Mouse (Mus musculus) midbrain, embryonic 13.5 days (tissue): ENCODE measurements around the gene Kcnk5. TPM values are rescaled to one million over a fixed set of nuclear protein-coding genes. Genes with fewer than 3 reads are reported as not detected.

Source experiments
- ATAC-seq: fragments of 200-750 bp; cut with Nextera tagmentation; 2 replicates; pipeline ENCODE4 v1.8.0; 2017; ENCODE audit warnings: mild to moderate bottlenecking, moderate TSS enrichment, moderate library complexity
- H3K27ac ChIP-seq: fragments of 300-500 bp; sonication (generic); 2 replicates; pipeline ENCODE4 v1.5.1; 2015; ENCODE audit warnings: inconsistent platforms, mild to moderate bottlenecking, moderate library complexity
- H3K27me3 ChIP-seq: fragments of 300-500 bp; sonication (generic); 2 replicates; pipeline ENCODE4 v1.6.1; 2015; ENCODE audit warnings: mild to moderate bottlenecking, inconsistent platforms
- H3K36me3 ChIP-seq: fragments of 300-500 bp; sonication (generic); 2 replicates; pipeline ENCODE4 v1.6.1; 2015; ENCODE audit warnings: mild to moderate bottlenecking, inconsistent platforms
- H3K4me1 ChIP-seq: fragments of 300-500 bp; sonication (generic); replicated peaks from 2 replicates; pipeline ENCODE4 v1.6.1; 2015; ENCODE audit warnings: inconsistent platforms
- H3K4me2 ChIP-seq: fragments of 300-500 bp; sonication (generic); replicated peaks from 2 replicates; pipeline ENCODE4 v1.6.1; 2015; ENCODE audit warnings: moderate library complexity, mild to moderate bottlenecking, inconsistent platforms
- H3K4me3 ChIP-seq: fragments of 300-500 bp; sonication (generic); replicated peaks from 2 replicates; pipeline ENCODE4 v1.5.1; 2015; ENCODE audit warnings: mild to moderate bottlenecking, inconsistent platforms
- H3K9ac ChIP-seq: fragments of 300-500 bp; sonication (generic); replicated peaks from 2 replicates; pipeline ENCODE4 v1.6.1; 2015; ENCODE audit warnings: mild to moderate bottlenecking, inconsistent platforms
- H3K9me3 ChIP-seq: fragments of 300-500 bp; sonication (generic); 2 replicates; pipeline ENCODE4 v1.6.1; 2016; ENCODE audit warnings: mild to moderate bottlenecking, inconsistent platforms
- WGBS: fragments of 180-500 bp; shearing (Covaris S2); methylation state at CpG from one replicate; pipeline ENCODE4 v1.1.7; 2015; 5-methylcytosine and 5-hydroxymethylcytosine counted together
- polyA plus RNA-seq: library from polyadenylated mRNA; unstranded; fragments of >200 nt; fragmentation: Nextera tagmentation; extraction: Ambion mirVana; gene quantifications from 2 replicates; pipeline ENCODE4 v1.2.1, GENCODE M21; 2015

Kcnk5 gene
- polyA plus RNA-seq, 1 experiment from 2014 or later = 2.7 TPM

DNA sequence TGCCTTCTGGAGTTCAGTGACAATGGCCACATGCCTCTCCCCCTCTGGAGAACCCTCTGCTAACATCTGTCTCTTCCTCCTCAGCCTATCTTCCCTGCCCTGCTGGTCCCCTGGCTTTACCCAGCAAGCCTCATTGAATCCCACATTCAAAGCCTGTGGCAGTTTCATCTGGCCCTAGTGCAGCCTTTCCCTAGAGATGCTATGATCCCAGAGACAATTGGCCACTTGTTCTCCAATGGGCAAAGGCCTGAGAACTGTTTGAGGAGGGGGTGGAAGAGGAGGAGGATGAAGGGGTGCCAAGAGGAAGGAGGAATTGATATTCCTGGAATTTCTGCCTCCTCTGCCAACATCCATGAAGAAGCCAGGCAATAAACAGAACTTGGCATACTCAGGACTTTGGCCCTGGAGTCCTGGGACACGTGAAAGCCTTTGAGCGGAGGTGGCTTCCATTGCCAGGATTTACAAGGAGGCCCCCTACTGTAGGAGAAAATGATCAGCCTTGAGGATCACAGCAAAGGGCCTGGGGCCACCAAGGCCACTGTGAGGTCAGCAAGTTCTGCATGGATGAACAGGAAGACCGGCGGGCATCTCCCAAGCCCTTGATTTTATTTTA is 11.6 kb upstream of the Kcnk5 start:
- no peak for ATAC-seq
- Histone ChIP-seq H3K9ac (no peak overlapping the region), H3K4me2 (no peak overlapping the region), H3K27ac (no peak overlapping the region), H3K36me3 (no peaks in the 10 kb centered on the region), H3K9me3 (no peaks in the 10 kb centered on the region), H3K4me3 (no peak overlapping the region), H3K27me3 (no peaks in the 10 kb centered on the region), H3K4me1 (no peaks in the 10 kb centered on the region)
- WGBS = 79% methylated on average over 4 of the region's 4 CpGs

DNA sequence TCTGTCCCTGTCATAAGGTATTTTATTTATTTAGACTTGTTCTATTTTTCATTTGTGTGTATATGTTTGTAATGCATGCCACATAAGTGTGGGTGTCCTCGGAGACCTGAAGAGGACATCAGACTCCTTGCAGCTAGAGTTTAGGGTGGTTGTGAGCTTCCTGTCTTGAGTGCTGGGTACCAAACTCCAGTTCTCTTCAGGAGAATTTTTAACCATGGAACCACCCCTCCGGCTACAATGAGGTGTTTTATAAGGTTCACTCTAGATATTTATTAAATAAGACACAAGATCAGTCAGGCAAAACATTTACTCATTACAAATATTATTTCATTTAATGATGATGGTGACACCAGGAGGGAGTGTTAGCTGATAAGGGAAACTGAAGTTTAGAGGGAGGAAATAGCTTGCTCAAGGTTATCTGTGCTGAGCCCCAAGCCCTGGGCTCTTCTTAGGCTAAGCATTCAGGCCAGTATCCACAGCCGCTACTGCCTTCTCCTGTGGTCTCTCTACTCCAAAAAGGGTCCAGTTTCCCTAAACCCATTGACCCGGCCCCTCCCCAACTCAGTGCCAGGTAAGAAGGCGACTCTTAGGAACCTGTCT is 9.6 kb upstream of the Kcnk5 start:
- no peak overlapping the region for H3K9ac ChIP-seq
- H3K4me1 ChIP-seq = no peaks in the 10 kb centered on the region
- H3K27ac ChIP-seq = no peak overlapping the region
- H3K4me2 ChIP-seq = no peak overlapping the region
- WGBS = 91% methylated on average over 5 of the region's 5 CpGs
- no peaks in the 10 kb centered on the region for H3K27me3 ChIP-seq
- ATAC-seq = no peak
- H3K9me3 ChIP-seq = no peaks in the 10 kb centered on the region
- no peak overlapping the region for H3K4me3 ChIP-seq
- no peaks in the 10 kb centered on the region for H3K36me3 ChIP-seq

DNA sequence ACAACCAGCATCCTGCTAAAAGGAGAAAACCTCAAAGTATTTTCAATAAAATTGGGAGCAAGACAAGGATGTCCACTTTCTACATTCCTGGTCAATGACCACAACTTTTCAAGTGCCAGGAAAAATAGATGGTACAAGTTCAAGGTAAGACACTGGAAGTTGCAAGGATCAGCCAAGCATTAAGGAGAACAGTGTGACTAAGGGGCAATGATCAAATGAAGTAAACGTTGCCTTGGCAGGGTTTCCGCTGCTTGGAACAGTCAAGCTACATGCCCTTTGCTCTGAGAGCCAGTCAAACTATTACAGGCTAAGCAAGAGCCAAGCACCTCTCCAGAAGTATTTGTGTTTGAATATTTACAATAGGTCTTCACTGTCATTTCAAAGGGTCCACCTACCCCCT is 8.1 kb upstream of the Kcnk5 start:
- Histone ChIP-seq H3K9me3 (no peaks in the 10 kb centered on the region), H3K4me3 (no peak overlapping the region), H3K9ac (no peak overlapping the region), H3K27me3 (no peaks in the 10 kb centered on the region), H3K4me2 (no peak overlapping the region), H3K27ac (no peak overlapping the region), H3K36me3 (no peaks in the 10 kb centered on the region), H3K4me1 (no peaks in the 10 kb centered on the region)
- 75% methylated on average over 2 of the region's 2 CpGs for WGBS
- no peak for ATAC-seq

DNA sequence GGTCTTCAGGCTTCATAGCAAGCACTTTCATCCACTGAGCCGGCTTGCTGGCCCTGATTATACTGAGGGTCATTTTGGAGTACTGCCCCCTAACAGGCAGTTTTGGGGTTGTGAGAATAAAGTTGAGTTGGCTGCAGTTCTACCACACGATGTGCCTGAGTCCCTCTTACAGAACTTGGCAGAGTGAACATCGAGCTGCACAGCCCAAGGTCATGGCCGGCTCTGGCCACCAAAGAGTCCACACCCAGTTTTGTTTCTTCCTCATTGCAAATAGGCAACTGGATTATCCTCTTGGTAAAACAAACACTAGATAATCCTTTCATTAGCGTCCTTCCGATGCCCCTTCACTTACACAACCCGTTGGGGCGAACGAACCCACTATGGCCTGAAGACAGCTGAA is 3.8 kb upstream of the Kcnk5 start:
- no peak overlapping the region for H3K27ac ChIP-seq
- ATAC-seq = no peak
- no peak overlapping the region for H3K4me3 ChIP-seq
- WGBS = 75% methylated on average over 9 of the region's 9 CpGs
- H3K27me3 ChIP-seq = peaks cover 16% of the 10 kb centered on the region
- H3K9ac ChIP-seq = no peak overlapping the region
- peaks cover 13% of the 10 kb centered on the region for H3K4me1 ChIP-seq
- no peak overlapping the region for H3K4me2 ChIP-seq
- no peaks in the 10 kb centered on the region for H3K9me3 ChIP-seq
- H3K36me3 ChIP-seq = no peaks in the 10 kb centered on the region

DNA sequence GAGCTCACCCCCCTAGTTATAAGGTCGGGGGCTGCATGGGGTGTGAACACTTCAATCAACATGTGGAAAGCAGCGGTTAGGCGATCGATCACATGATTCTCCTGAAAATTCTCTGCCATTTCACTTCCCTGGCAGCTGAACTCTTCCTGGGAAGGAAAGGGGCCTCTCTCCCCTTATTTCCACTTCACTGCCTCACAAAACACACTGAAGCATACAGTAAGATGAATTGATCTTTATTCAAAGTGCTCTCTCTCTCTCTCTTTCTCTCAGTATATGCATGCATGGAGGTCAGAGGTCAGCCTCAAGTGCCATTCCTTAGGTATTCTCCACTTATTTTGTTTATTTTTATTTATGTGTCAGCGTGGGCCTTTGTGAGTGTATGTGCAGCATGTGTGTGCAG is 2.1 kb upstream of the Kcnk5 start:
- peaks cover 22% of the 10 kb centered on the region for H3K27me3 ChIP-seq
- peaks cover 28% of the 10 kb centered on the region for H3K4me1 ChIP-seq
- no peak overlapping the region for H3K27ac ChIP-seq
- H3K4me3 ChIP-seq = no peak overlapping the region
- WGBS = 57% methylated on average over 5 of the region's 5 CpGs
- no peak overlapping the region for H3K9ac ChIP-seq
- no peak for ATAC-seq
- no peaks in the 10 kb centered on the region for H3K36me3 ChIP-seq
- no peaks in the 10 kb centered on the region for H3K9me3 ChIP-seq
- no peak overlapping the region for H3K4me2 ChIP-seq

DNA sequence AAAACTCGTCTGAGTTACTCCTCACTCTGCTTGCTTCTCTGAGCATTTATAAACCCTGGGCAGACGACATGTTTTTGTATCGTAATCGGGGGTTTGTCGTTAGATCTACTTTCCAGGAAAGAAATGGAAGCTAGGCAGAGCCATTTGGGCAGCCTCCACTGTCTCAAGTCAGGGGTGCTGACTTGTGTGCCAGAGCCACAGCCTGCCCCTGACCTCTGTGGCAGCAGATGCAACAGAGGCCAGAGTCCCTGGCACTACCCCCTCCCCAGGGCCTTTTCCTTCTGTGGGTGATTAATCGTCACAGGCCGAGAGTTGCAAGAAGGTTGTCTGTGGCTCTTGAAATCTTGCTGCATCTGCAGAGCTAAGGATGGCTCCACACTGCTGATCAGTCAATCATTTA is 987 bp upstream of the Kcnk5 start:
- no peak overlapping the region for H3K4me2 ChIP-seq
- H3K4me1 ChIP-seq = peaks cover 32% of the 10 kb centered on the region
- no peak overlapping the region for H3K4me3 ChIP-seq
- H3K9ac ChIP-seq = no peak overlapping the region
- H3K27me3 ChIP-seq = peaks cover 22% of the 10 kb centered on the region
- H3K9me3 ChIP-seq = no peaks in the 10 kb centered on the region
- no peaks in the 10 kb centered on the region for H3K36me3 ChIP-seq
- WGBS = 87% methylated on average over 7 of the region's 7 CpGs
- ATAC-seq = no peak
- no peak overlapping the region for H3K27ac ChIP-seq

DNA sequence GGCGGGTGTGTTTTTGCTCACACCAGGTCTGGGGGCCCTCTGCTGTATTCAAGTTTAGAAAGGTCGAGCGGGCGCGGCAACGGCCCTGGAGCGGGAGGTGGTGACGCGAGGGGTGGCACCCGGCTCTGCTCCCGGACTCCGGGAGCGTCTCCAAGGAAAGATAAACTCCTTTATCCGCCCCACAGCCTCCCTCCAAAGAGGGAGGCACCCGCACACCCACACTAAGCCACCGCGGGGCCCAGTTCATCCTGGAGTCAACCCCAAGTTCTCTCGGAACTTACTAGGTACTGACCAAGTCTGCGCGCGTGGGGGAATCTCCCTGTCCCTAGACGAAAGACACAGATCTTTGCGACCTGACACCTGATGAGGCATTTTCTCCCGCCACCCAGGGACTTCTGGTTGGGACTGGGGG is 852 bp downstream of the Kcnk5 start:
- peak overlapping the region; percentile 63 for H3K9ac ChIP-seq
- WGBS = under 1% methylated on average over 24 of the region's 24 CpGs
- H3K4me2 ChIP-seq = peak overlapping the region; percentile 88
- no peaks in the 10 kb centered on the region for H3K9me3 ChIP-seq
- no peak overlapping the region for H3K27ac ChIP-seq
- peak overlapping the region; percentile 60 for H3K4me3 ChIP-seq
- no peaks in the 10 kb centered on the region for H3K36me3 ChIP-seq
- peaks cover 32% of the 10 kb centered on the region for H3K4me1 ChIP-seq
- ATAC-seq = no peak; the same call in 1 of the 2 replicates
- peaks cover 22% of the 10 kb centered on the region for H3K27me3 ChIP-seq

DNA sequence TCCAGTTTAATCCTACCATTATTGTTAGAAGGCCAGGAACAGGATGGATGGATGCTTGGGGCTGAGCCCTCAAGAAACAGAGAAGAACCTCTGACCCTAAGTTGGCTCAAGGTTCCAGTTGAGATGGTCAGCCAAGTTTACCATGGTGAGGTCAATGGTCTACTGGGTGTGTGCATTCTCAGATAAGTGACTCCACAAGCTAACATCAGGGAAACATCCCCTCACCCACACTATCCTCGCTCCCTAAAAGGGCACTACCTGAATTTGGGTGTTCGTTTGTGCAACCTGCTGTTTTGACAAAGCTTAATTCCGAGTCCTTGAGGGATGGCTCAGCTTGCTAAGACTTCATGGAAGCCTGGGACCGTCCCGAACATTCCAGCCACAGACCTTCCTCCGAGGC is 1.3 kb downstream of the Kcnk5 start:
- peak overlapping the region; percentile 63 for H3K9ac ChIP-seq
- no peak for ATAC-seq
- 11% methylated on average over 6 of the region's 6 CpGs for WGBS
- H3K27ac ChIP-seq = no peak overlapping the region
- H3K4me3 ChIP-seq = peak overlapping the region; percentile 60
- peaks cover 22% of the 10 kb centered on the region for H3K27me3 ChIP-seq
- peak overlapping the region; percentile 88 for H3K4me2 ChIP-seq
- no peaks in the 10 kb centered on the region for H3K36me3 ChIP-seq
- no peaks in the 10 kb centered on the region for H3K9me3 ChIP-seq
- peaks cover 32% of the 10 kb centered on the region for H3K4me1 ChIP-seq

DNA sequence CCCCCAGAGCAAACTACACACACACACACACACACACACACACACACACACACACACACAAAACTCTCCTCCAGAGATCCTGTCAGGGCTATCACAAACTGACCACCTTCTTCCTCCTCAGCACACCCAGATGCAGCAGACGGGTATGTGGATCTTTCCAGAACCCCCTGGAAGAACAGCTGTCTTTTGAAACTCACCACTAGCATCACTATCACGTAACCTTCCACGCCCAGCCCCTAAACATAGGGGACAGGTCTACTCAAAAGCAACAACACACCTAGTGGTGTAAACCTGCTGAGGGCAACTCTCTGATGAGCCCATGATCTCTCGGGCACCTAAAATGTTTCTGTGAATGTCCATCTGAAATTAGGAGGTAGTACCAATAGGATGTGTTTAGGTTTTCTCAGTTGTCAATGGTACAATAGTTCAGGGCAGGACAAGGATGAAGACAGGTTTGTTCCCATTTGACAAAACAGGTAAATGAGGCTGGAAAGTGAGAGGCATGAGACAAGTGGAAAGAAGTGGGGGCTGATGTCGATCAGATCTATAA is 1.8 kb downstream of the Kcnk5 start:
- H3K4me3 ChIP-seq = peak overlapping the region; percentile 60; the same call in 1 of the 2 replicates
- no peaks in the 10 kb centered on the region for H3K36me3 ChIP-seq
- H3K9me3 ChIP-seq = no peaks in the 10 kb centered on the region
- H3K27ac ChIP-seq = no peak overlapping the region
- peaks cover 22% of the 10 kb centered on the region for H3K27me3 ChIP-seq
- no peak overlapping the region for H3K9ac ChIP-seq
- ATAC-seq = no peak
- 76% methylated on average over 5 of the region's 5 CpGs for WGBS
- H3K4me2 ChIP-seq = peak overlapping the region; percentile 88
- peaks cover 32% of the 10 kb centered on the region for H3K4me1 ChIP-seq

DNA sequence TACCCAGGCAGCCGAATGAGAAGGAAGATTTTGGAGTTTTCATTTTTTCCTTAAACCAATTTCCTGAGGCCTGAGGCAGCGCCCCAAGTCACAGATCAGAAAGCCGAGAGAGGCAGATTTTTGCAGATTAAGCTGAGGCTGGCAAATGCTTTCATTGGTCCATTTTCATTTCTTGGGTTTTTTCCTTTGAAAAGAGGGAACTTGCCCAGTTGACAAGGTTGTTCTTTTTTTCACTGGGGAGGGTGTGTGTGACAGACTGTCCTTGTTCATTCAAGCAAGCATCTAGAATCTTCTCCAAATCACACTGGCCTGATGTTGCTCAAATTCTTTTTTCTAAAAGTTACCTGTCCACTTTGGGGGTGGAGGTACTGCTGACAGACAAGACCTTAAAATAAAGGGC is 2.5 kb downstream of the Kcnk5 start:
- H3K9me3 ChIP-seq = no peaks in the 10 kb centered on the region
- peaks cover 22% of the 10 kb centered on the region for H3K27me3 ChIP-seq
- no peak overlapping the region for H3K9ac ChIP-seq
- no peak overlapping the region for H3K4me3 ChIP-seq
- H3K4me2 ChIP-seq = peak overlapping the region; percentile 88
- H3K36me3 ChIP-seq = no peaks in the 10 kb centered on the region
- peaks cover 32% of the 10 kb centered on the region for H3K4me1 ChIP-seq
- H3K27ac ChIP-seq = no peak overlapping the region
- ATAC-seq = no peak
- WGBS = 14% methylated on average over 3 of the region's 3 CpGs

DNA sequence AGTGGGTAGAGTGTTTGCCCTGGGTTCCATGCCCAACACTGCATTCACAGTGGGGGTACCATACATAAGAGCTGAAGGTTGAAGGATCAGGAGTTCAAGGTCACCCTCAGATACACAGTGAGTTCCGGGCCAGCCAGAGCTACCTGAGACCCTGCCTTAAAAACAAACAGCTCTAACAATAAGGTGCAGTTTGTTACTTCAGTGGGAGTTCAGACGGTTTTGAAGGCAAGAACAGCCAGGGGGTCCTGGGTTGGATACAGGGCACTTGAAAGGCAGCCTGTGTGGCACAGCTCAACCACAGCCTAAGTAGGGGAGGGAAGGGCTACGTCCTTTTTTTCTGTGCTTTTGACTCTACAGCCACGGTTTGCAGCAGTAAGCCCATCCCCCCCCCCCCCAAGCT is 3.0 kb downstream of the Kcnk5 start:
- H3K27me3 ChIP-seq = peaks cover 22% of the 10 kb centered on the region
- 11% methylated on average over 4 of the region's 4 CpGs for WGBS
- no peak overlapping the region for H3K27ac ChIP-seq
- no peak overlapping the region for H3K9ac ChIP-seq
- no peak overlapping the region for H3K4me3 ChIP-seq
- H3K36me3 ChIP-seq = no peaks in the 10 kb centered on the region
- no peaks in the 10 kb centered on the region for H3K9me3 ChIP-seq
- peak overlapping the region; percentile 88; the same call in 1 of the 2 replicates for H3K4me2 ChIP-seq
- ATAC-seq = no peak
- H3K4me1 ChIP-seq = peaks cover 29% of the 10 kb centered on the region

DNA sequence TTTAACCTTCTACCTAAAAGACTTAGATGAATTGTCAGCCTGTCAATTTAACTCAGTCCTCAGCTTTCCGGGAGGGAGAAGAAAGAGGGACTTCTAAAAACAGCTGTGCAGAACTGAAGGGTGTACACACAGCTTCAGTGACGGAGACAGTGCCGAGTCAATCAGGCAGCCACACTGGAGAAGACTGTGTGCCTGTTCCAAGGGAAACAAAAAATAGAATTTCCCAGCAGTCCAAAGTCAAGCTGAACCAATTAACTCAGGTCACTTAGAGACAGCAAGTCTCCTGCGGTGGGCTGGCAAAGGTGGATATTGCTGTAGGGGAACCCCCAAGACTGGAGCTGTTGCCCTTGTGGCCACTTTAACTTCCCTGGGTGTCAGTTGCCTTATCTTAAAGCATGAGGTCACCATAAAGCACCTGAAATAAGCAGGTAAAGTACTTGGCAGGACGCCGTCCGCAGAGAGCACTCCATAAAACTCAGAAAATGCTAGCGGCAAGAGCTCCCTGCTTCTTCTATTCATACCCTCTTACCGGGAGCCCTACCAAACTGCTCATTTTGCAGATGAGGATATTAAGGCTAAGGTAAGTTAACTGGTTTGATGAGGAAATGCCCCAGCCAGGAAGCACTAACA is 4.0 kb downstream of the Kcnk5 start:
- H3K4me3 ChIP-seq = no peak overlapping the region
- H3K4me1 ChIP-seq = peaks cover 29% of the 10 kb centered on the region
- H3K27ac ChIP-seq = no peak overlapping the region
- peaks cover 21% of the 10 kb centered on the region for H3K27me3 ChIP-seq
- no peaks in the 10 kb centered on the region for H3K36me3 ChIP-seq
- 77% methylated on average over 9 of the region's 9 CpGs for WGBS
- H3K4me2 ChIP-seq = no peak overlapping the region
- no peak for ATAC-seq
- no peak overlapping the region for H3K9ac ChIP-seq
- H3K9me3 ChIP-seq = no peaks in the 10 kb centered on the region
